Mouse (Mus musculus): ENCODE measurements around the gene Edn1. TPM values are rescaled to one million over a fixed set of nuclear protein-coding genes. Genes with fewer than 3 reads are reported as not detected.

Edn1 gene
- polyA plus RNA-seq (2015; fragmentation: Nextera tagmentation; extraction: Ambion mirVana) = 5.4 and 6.9 TPM in 2 replicates

DNA sequence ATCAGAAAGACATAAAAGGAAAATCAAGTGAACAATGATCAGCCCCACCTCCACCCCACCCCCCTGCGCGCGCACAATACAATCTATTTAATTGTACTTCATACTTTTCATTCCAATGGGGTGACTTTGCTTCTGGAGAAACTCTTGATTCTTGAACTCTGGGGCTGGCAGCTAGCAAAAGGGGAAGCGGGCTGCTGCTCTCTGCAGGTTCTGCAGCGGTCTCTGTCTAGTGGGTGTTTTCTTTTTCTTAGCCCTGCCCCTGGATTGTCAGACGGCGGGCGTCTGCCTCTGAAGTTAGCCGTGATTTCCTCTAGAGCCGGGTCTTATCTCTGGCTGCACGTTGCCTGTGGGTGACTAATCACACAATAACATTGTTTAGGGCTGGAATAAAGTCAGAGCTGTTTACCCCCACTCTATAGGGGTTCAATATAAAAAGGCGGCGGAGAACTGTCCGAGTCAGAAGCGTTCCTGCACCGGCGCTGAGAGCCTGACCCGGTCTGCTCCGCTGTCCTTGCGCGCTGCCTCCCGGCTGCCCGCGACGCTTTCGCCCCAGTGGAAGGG is at the start of gene Edn1:
TSS of gene Edn1 (plus strand) at position 316 of the 561 bp plus-strand sequence.
- Histone ChIP-seq H3K4me1 (replicated peaks) (peaks cover 21% of the 10 kb centered on the region; the same call in 1 of the 2 replicates), H3K9me3 (no peaks in the 10 kb centered on the region), H3K27me3 (replicated peaks) (0 out of 2 replicates have a peak, but pooled peaks cover 7% of the 10 kb centered on the region), H3K4me3 (replicated peaks) (peak within 1 kb of the TSS; percentile 40), H3K9ac (peak within 1 kb of the TSS; percentile 20), H3K36me3 (no peaks in the 10 kb centered on the region), H3K27ac (peak within 1 kb of the TSS; percentile 40; the same call in 1 of the 2 replicates), H3K4me2 (replicated peaks) (peak within 1 kb of the TSS; percentile 79)
- WGBS = under 1% methylated on average over 26 of the region's 26 CpGs
- ATAC-seq = peak; percentile 79

DNA sequence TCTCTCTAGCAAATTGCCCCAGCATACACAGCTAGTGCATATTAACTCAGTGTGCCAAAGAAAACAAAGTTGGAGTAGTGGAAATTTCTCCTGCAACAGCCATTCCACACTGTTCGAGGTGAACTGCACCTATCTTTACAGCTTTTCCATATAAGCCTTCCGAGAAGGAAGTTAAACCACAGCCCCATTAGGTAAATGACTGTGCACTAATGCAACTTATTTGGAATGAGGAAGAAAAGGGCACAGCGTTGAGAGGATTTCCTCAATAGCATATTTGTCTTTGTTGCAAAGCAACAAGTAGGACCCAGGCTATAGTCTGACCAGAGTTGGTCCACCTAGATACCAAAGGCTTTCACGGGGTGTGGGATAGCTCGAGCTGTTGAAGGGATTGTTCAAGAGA is 47.5 kb upstream of the Edn1 start:
- Histone ChIP-seq H3K4me3 (replicated peaks) (no peak overlapping the region), H3K4me1 (replicated peaks) (no peaks in the 10 kb centered on the region), H3K4me2 (replicated peaks) (no peak overlapping the region), H3K9me3 (no peaks in the 10 kb centered on the region), H3K27ac (no peak overlapping the region), H3K27me3 (replicated peaks) (no peaks in the 10 kb centered on the region), H3K9ac (no peak overlapping the region), H3K36me3 (no peaks in the 10 kb centered on the region)
- no peak for ATAC-seq
- 64% methylated on average over 5 of the region's 5 CpGs for WGBS

DNA sequence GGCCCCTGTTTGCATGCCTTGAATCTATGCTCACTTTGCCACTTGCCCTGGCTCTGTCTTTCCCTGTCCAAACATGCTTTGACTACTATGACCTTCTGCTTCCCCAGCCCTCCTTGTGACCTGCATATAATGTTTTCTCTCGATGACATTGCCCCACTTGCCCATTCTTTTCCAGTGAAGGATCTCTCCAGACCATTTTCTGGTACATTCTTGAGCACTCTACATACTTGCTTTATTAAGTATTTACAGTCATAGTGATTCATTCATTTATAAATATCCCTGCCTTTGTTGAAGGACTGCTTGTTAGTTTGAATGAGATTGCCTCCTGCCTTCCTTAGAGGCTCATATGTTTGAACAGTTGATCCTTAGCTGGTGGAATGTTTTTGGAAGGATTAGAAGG is 46.2 kb upstream of the Edn1 start:
- Histone ChIP-seq H3K4me1 (replicated peaks) (no peaks in the 10 kb centered on the region), H3K9ac (no peak overlapping the region), H3K27ac (no peak overlapping the region), H3K27me3 (replicated peaks) (no peaks in the 10 kb centered on the region), H3K4me3 (replicated peaks) (no peak overlapping the region), H3K4me2 (replicated peaks) (no peak overlapping the region), H3K9me3 (no peaks in the 10 kb centered on the region), H3K36me3 (no peaks in the 10 kb centered on the region)
- 88% methylated on average over 1 of the region's 1 CpGs for WGBS
- ATAC-seq = no peak

DNA sequence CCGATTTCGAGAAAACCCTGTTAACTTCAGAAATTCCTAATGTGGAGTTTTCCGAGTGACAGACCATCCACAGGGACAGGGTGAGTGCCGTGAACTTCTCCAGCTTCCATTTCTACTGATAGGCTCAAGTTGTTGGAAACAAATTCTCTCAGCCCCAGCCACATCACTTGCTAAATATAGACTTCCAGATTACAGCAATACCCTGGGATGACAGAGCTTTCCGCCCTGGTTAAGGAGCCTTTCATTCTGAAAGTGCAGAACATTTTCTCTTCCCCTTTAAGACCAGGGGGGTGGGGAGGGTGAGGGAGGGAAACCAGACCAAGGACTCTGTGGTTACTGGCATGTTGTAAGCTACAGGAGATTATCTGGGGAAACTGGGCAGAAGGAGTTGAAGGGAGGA is 42.9 kb upstream of the Edn1 start:
- ATAC-seq = no peak
- WGBS = 83% methylated on average over 5 of the region's 5 CpGs
- no peaks in the 10 kb centered on the region for H3K27me3 ChIP-seq (replicated peaks)
- no peak overlapping the region for H3K4me2 ChIP-seq (replicated peaks)
- H3K27ac ChIP-seq = no peak overlapping the region
- no peaks in the 10 kb centered on the region for H3K9me3 ChIP-seq
- H3K9ac ChIP-seq = no peak overlapping the region
- no peaks in the 10 kb centered on the region for H3K4me1 ChIP-seq (replicated peaks)
- H3K4me3 ChIP-seq (replicated peaks) = no peak overlapping the region
- H3K36me3 ChIP-seq = no peaks in the 10 kb centered on the region

DNA sequence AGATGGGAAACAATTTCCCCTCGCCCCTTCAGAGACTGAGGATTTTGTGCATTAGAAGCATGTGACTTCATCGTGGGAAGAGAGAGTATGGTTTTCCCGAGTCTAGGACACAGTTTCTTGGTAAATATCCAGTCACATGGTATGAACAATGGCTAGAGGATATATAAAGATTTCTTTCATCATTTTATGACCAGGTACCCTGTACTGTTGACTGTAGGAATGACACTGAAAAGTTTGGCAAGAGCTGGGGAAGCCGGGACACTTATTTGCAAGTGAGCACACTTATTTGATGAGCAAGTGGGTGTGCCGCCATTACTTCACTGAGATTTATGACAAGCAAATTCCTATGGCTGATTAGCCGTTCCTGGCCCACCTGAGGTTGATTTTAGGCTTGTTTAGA is 40.6 kb upstream of the Edn1 start:
- Histone ChIP-seq H3K4me2 (replicated peaks) (no peak overlapping the region), H3K27me3 (replicated peaks) (no peaks in the 10 kb centered on the region), H3K9ac (no peak overlapping the region), H3K9me3 (no peaks in the 10 kb centered on the region), H3K36me3 (no peaks in the 10 kb centered on the region), H3K4me1 (replicated peaks) (no peaks in the 10 kb centered on the region), H3K27ac (no peak overlapping the region), H3K4me3 (replicated peaks) (no peak overlapping the region)
- 57% methylated on average over 6 of the region's 6 CpGs for WGBS
- peak; percentile 84 for ATAC-seq

DNA sequence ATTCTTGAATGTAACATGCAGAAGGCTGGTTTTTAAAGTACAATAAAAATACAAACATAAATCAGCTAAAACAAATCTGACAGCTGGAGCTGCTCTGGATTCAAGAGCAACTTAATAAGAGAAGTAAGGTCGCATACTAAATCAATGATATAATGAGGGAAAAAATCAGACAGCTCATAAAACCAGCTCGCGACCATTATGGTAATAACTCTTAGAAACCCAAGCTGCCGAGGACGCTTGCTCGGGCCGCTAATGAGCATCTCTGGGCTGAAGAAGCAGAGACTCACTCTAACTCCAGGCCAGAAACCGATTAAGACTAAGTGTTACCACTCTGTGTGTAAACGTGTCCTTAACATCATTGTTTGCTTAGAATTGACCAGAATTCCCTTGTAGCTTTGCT is 31.2 kb upstream of the Edn1 start:
- ATAC-seq = no peak
- no peak overlapping the region for H3K9ac ChIP-seq
- H3K36me3 ChIP-seq = no peaks in the 10 kb centered on the region
- no peak overlapping the region for H3K4me3 ChIP-seq (replicated peaks)
- no peak overlapping the region for H3K27ac ChIP-seq
- H3K4me2 ChIP-seq (replicated peaks) = no peak overlapping the region
- no peaks in the 10 kb centered on the region for H3K9me3 ChIP-seq
- WGBS = 50% methylated on average over 9 of the region's 9 CpGs
- no peaks in the 10 kb centered on the region for H3K4me1 ChIP-seq (replicated peaks)
- no peaks in the 10 kb centered on the region for H3K27me3 ChIP-seq (replicated peaks)

DNA sequence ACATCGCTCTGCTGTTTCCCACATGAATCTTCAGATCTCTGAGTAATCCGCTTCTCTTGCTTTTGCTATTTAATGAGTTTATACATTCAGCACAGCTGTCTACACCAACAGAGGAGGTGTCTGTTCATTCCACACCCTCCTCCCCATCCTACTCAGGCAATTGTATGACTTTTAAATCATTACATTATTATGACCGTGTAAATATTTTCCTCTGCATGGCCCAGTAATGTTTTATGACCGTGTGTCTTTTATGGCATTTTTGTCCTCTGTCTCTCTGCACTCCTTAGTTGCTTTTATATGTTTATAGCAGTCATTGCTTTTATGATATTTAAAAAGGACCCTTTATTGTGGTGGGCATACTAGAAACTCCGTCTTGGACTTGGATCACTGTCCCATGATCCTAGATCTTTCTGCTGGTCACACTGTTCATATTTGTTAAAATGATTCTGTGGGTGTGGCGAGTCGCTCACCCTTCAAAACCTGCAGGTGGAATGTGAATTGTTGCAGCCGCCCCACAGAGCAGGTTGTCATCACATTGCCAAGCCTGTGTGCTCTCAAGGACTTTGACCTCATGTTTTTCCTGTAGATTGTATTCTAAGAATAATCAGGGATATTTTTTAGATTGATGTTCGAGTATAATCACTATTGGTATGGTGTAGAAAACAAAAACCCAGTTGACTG is 24.4 kb upstream of the Edn1 start:
- no peak overlapping the region for H3K27ac ChIP-seq
- WGBS = 48% methylated on average over 9 of the region's 9 CpGs
- H3K4me2 ChIP-seq (replicated peaks) = 0 out of 2 replicates have a peak overlapping the region, but pooled peaks have one; percentile 7

DNA sequence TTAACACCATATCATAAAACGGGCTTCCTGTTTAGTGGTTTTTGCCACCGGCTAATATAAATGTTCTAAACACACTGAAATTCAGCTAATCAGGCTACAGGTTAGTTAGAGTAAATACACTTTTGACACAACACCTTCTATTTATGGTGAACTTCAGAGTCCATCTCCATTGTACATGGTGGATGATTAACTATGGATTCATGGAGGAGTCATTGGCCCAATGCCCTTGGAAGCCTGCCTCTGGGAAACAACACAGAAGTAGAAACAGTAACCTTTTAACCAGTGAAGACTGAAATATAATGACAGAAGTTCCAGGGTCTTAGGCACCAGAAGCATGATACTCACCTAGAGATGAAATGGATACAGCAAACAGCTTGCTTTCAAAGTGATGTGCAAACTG is 23.5 kb upstream of the Edn1 start:
- Histone ChIP-seq H3K36me3 (no peaks in the 10 kb centered on the region), H3K9me3 (no peaks in the 10 kb centered on the region), H3K4me3 (replicated peaks) (no peak overlapping the region), H3K9ac (no peak overlapping the region), H3K27ac (0 out of 2 replicates have a peak overlapping the region, but pooled peaks have one; percentile 33), H3K4me1 (replicated peaks) (no peaks in the 10 kb centered on the region), H3K4me2 (replicated peaks) (no peak overlapping the region), H3K27me3 (replicated peaks) (no peaks in the 10 kb centered on the region)
- 62% methylated on average over 2 of the region's 2 CpGs for WGBS
- peak; percentile 21; the same call in 1 of the 2 replicates for ATAC-seq

More for the DNA sequence above, 24.4 kb upstream of the Edn1 start:
- Histone ChIP-seq H3K4me1 (replicated peaks) (no peaks in the 10 kb centered on the region), H3K9me3 (no peaks in the 10 kb centered on the region), H3K27me3 (replicated peaks) (no peaks in the 10 kb centered on the region), H3K9ac (no peak overlapping the region), H3K36me3 (no peaks in the 10 kb centered on the region), H3K4me3 (replicated peaks) (no peak overlapping the region)
- peak; percentile 92 for ATAC-seq

DNA sequence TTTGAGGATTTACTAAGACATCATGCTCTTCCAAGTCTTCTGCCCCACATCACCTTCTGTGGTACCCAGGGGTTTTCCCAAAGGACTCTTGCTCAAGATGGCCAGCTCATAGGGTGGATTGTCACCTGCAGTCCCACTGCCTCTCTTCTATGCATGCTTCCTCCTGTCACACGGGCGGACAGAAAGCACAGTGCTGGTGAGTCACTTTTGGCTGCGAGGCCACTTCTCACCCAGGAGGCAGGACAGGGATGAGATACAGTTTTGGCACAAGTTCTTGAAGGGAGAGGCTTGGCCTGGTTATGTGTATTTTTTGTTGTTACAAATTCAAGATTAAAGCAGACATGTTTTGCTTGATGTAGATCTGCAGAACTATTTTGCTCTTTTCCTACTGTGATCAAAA is 15.4 kb upstream of the Edn1 start:
- H3K4me3 ChIP-seq (replicated peaks) = no peak overlapping the region
- H3K4me1 ChIP-seq (replicated peaks) = no peaks in the 10 kb centered on the region
- WGBS = 67% methylated on average over 3 of the region's 3 CpGs
- H3K27me3 ChIP-seq (replicated peaks) = no peaks in the 10 kb centered on the region
- no peaks in the 10 kb centered on the region for H3K36me3 ChIP-seq
- no peak overlapping the region for H3K9ac ChIP-seq
- H3K27ac ChIP-seq = no peak overlapping the region
- ATAC-seq = no peak
- H3K4me2 ChIP-seq (replicated peaks) = no peak overlapping the region
- no peaks in the 10 kb centered on the region for H3K9me3 ChIP-seq

DNA sequence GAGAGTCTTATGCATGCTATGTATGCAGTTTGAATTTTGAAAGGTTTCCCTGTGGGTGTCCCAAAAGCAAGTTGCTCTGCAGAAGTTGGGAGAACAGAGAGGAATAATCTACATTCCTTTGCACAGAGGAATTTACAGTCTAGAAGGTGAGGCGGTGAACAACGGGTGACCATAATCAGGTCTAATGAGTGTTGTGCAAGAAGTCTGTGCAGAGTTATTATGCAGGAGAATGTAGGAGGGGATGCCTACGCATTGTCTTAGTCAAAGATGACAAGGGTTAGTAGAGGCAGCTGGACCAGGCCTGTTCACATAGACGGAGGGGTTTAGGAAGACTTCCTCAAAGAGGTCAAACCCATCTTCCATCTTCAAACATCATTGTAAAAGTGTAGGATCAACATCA is 14.5 kb upstream of the Edn1 start:
- no peaks in the 10 kb centered on the region for H3K4me1 ChIP-seq (replicated peaks)
- ATAC-seq = 0 out of 2 replicates have a peak, but pooled peaks have one; percentile 59
- no peaks in the 10 kb centered on the region for H3K27me3 ChIP-seq (replicated peaks)
- H3K9me3 ChIP-seq = no peaks in the 10 kb centered on the region
- no peak overlapping the region for H3K4me2 ChIP-seq (replicated peaks)
- no peaks in the 10 kb centered on the region for H3K36me3 ChIP-seq
- 77% methylated on average over 4 of the region's 4 CpGs for WGBS
- H3K4me3 ChIP-seq (replicated peaks) = no peak overlapping the region
- H3K27ac ChIP-seq = no peak overlapping the region
- no peak overlapping the region for H3K9ac ChIP-seq

DNA sequence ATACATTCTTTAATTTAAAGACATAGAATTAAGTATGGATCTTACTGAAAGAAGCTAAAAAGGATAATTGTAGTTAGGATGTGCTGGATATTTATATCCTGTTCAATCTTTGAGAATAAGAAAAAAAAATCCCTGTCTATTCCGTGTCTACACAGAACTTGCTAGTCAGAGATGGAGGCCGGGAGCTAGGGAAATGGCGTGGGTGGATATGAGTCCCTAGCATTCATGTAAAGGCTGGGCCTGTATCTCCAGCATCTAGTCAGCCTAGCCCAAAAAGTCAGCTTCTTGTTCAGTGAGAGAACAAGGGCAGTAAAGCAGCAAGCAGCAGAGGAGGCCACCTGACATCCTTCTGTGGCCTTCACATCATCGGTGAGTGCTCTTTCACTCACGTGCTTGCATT is 8.7 kb upstream of the Edn1 start:
- H3K4me1 ChIP-seq (replicated peaks) = 0 out of 2 replicates have a peak, but pooled peaks cover 3% of the 10 kb centered on the region
- no peak overlapping the region for H3K27ac ChIP-seq
- no peak overlapping the region for H3K9ac ChIP-seq
- no peaks in the 10 kb centered on the region for H3K36me3 ChIP-seq
- no peak overlapping the region for H3K4me2 ChIP-seq (replicated peaks)
- H3K4me3 ChIP-seq (replicated peaks) = no peak overlapping the region
- no peaks in the 10 kb centered on the region for H3K27me3 ChIP-seq (replicated peaks)
- 68% methylated on average over 5 of the region's 5 CpGs for WGBS
- H3K9me3 ChIP-seq = no peaks in the 10 kb centered on the region
- ATAC-seq = no peak

DNA sequence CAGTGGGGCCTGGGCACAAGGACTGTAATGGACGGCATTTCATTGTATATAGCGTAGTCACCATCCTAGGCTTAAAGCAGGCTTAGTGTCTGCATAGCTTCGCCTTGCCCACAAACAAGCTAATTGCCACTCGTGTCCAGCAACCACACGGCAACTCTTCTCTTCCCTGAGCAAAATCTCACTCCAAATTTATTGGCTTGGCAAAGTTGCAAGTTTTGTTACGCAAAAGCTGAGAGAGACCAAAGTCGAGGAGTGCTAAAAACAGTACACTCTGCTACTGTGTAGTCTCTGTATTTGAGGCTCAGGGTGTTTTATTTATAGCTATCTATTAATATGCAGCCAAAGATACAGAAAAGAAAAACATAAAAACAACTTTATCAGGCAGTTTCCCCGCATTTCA is 3.0 kb upstream of the Edn1 start:
- WGBS = 61% methylated on average over 8 of the region's 8 CpGs
- H3K27me3 ChIP-seq (replicated peaks) = 0 out of 2 replicates have a peak, but pooled peaks cover 7% of the 10 kb centered on the region
- no peaks in the 10 kb centered on the region for H3K9me3 ChIP-seq
- no peak for ATAC-seq
- H3K36me3 ChIP-seq = no peaks in the 10 kb centered on the region
- H3K4me3 ChIP-seq (replicated peaks) = no peak overlapping the region
- H3K27ac ChIP-seq = no peak overlapping the region
- no peak overlapping the region for H3K9ac ChIP-seq
- H3K4me1 ChIP-seq (replicated peaks) = peaks cover 21% of the 10 kb centered on the region; the same call in 1 of the 2 replicates
- H3K4me2 ChIP-seq (replicated peaks) = no peak overlapping the region

DNA sequence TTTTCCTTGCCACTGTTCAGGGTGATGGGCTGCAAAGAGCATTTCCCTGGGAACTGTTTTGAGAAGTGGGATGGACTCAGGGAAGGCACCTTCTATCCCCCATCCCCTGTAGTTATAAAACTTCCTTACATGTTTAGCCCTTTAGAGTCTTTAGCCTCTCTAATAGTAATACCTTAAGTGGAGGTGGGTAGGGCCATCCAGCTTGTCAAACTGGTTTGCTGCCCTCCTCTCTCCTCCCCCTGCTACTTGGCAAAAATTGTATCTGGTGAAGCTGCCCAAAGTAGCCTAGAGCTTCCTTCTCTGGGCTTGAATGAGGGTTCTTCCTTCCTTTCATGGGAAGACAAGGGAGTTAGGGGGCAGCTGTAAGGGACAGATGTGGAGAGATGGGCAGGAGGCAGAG is 2.5 kb upstream of the Edn1 start:
- Histone ChIP-seq H3K4me3 (replicated peaks) (no peak overlapping the region), H3K36me3 (no peaks in the 10 kb centered on the region), H3K4me1 (replicated peaks) (peaks cover 21% of the 10 kb centered on the region; the same call in 1 of the 2 replicates), H3K9ac (no peak overlapping the region), H3K27ac (no peak overlapping the region), H3K27me3 (replicated peaks) (0 out of 2 replicates have a peak, but pooled peaks cover 7% of the 10 kb centered on the region), H3K4me2 (replicated peaks) (no peak overlapping the region), H3K9me3 (no peaks in the 10 kb centered on the region)
- no peak for ATAC-seq
